Comparison of ENCODE assay signal across 12 mouse cellular contexts in genomic region chr10:62425081-62425871, GRCm38 (mm10). TPM values are rescaled to one million over a fixed set of nuclear protein-coding genes. Genes with fewer than 3 reads are reported as not detected.
DNase-seq lines count a peak whose midpoint lies in the region; ATAC-seq and TF ChIP-seq lines count a peak whose summit lies in the region.
"Had no signal": no experiment of that assay in that cellular context is flagged by ENCODE, and none has a peak within 500 bp of the region (broad histone marks: within the 10 kb centered on the region; RNA-seq: fewer than 3 reads in every experiment).

No protein-coding gene starts in this region.

- no peak overlapping the region for H3K27ac ChIP-seq in heart, embryonic 12.5 days (ENCODE audit: poor library complexity, severe bottlenecking)
- H3K27ac ChIP-seq in midbrain, embryonic 13.5 days, result no peak overlapping the region
- H3K27ac ChIP-seq in midbrain, embryonic 11.5 days (ENCODE audit: low read depth, low read length), result no peak overlapping the region
- H3K27ac ChIP-seq in stomach, embryonic 15.5 days, result peak overlapping the region; percentile 49
- H3K27ac ChIP-seq in gastrocnemius, adult 2 months, result no peak overlapping the region

- H3K4me1 ChIP-seq in heart, embryonic 12.5 days (replicated peaks), result peaks cover 25% of the 10 kb centered on the region
- H3K4me1 ChIP-seq in midbrain, embryonic 13.5 days (replicated peaks), result no peaks in the 10 kb centered on the region
- no peaks in the 10 kb centered on the region for H3K4me1 ChIP-seq in midbrain, embryonic 11.5 days (ENCODE audit: control insufficient read depth, insufficient read depth, low read length)
- peaks cover 14% of the 10 kb centered on the region; the same call in 1 of the 2 replicates for H3K4me1 ChIP-seq in stomach, embryonic 15.5 days

- H3K9me3 ChIP-seq in heart, embryonic 12.5 days (replicated peaks), result no peaks in the 10 kb centered on the region
- H3K9me3 ChIP-seq in midbrain, embryonic 13.5 days, result no peaks in the 10 kb centered on the region
- no peaks in the 10 kb centered on the region for H3K9me3 ChIP-seq in midbrain, embryonic 11.5 days (ENCODE audit: control insufficient read depth, low read length)
- no peaks in the 10 kb centered on the region for H3K9me3 ChIP-seq in stomach, embryonic 15.5 days
- H3K9me3 ChIP-seq: G1E had no signal

- intact Hi-C loops in gastrocnemius, adult 2 months (cut with DNase I), result no loop called here

- H3K36me3 ChIP-seq in heart, embryonic 12.5 days, result peaks cover 27% of the 10 kb centered on the region
- peaks cover 27% of the 10 kb centered on the region for H3K36me3 ChIP-seq in midbrain, embryonic 13.5 days
- H3K36me3 ChIP-seq in midbrain, embryonic 11.5 days (ENCODE audit: control insufficient read depth, insufficient read depth, low read length), result peaks cover 4% of the 10 kb centered on the region
- H3K36me3 ChIP-seq in stomach, embryonic 15.5 days, result peaks cover 23% of the 10 kb centered on the region

- H3K4me3 ChIP-seq in heart, embryonic 12.5 days, result no peak overlapping the region
- H3K4me3 ChIP-seq in midbrain, embryonic 13.5 days (replicated peaks), result no peak overlapping the region
- H3K4me3 ChIP-seq in midbrain, embryonic 11.5 days (ENCODE audit: low read depth, low read length), result no peak overlapping the region
- no peak overlapping the region for H3K4me3 ChIP-seq in stomach, embryonic 15.5 days (replicated peaks)
- H3K4me3 ChIP-seq in gastrocnemius, adult 2 months, result no peak overlapping the region

- DNase-seq in heart, postnatal 4 days, result no peak
- no peak for DNase-seq in midbrain, embryonic 11.5 days (ENCODE audit: low spot score, missing footprints)
- DNase-seq in kidney, postnatal 14 days, result peak; percentile 18
- no peak for DNase-seq in cerebellum, postnatal 4 days (ENCODE audit: low spot score in 2 of 2)
- DNase-seq in gastrocnemius, adult 2 months, result no peak
- DNase-seq: adrenal gland, postnatal 14 days; cerebellum, adult 11 months had no signal

- no peaks in the 10 kb centered on the region for H3K27me3 ChIP-seq in heart, embryonic 12.5 days (replicated peaks)
- no peaks in the 10 kb centered on the region for H3K27me3 ChIP-seq in midbrain, embryonic 13.5 days
- H3K27me3 ChIP-seq in midbrain, embryonic 11.5 days (ENCODE audit: control insufficient read depth, insufficient read depth, low read length), result no peaks in the 10 kb centered on the region
- no peaks in the 10 kb centered on the region for H3K27me3 ChIP-seq in stomach, embryonic 15.5 days (replicated peaks)

- H3K9ac ChIP-seq in heart, embryonic 12.5 days, result peak overlapping the region; percentile 4; the same call in 1 of the 2 replicates
- H3K9ac ChIP-seq in midbrain, embryonic 13.5 days (replicated peaks), result no peak overlapping the region
- no peak overlapping the region for H3K9ac ChIP-seq in midbrain, embryonic 11.5 days (ENCODE audit: low read length)
- no peak overlapping the region for H3K9ac ChIP-seq in stomach, embryonic 15.5 days

- no peak for ATAC-seq in heart, embryonic 12.5 days (ENCODE audit: insufficient number of reproducible peaks, low FRiP score)
- ATAC-seq in midbrain, embryonic 13.5 days, result 0 out of 2 replicates have a peak, but pooled peaks have one; percentile 30
- no peak for ATAC-seq in midbrain, embryonic 11.5 days (ENCODE audit: low FRiP score)
- ATAC-seq in stomach, embryonic 15.5 days (ENCODE audit: insufficient read depth, low FRiP score, low read depth), result peak; percentile 54; the same call in 1 of the 2 replicates

- WGBS in heart, embryonic 12.5 days, result 43% methylated on average over 9 of the region's 9 CpGs
- 48% methylated on average over 9 of the region's 9 CpGs for WGBS in midbrain, embryonic 13.5 days
- WGBS in midbrain, embryonic 11.5 days, result 47% methylated on average over 9 of the region's 9 CpGs
- WGBS in stomach, embryonic 15.5 days, result 29% methylated on average over 9 of the region's 9 CpGs

- H3K4me2 ChIP-seq in heart, embryonic 12.5 days, result no peak overlapping the region
- H3K4me2 ChIP-seq in midbrain, embryonic 13.5 days (replicated peaks), result no peak overlapping the region
- no peak overlapping the region for H3K4me2 ChIP-seq in midbrain, embryonic 11.5 days
- no peak overlapping the region for H3K4me2 ChIP-seq in stomach, embryonic 15.5 days

- no peak for TF ChIP-seq CTCF in gastrocnemius, adult 2 months (IDR thresholded peaks at IDR 0.05)

RNA-seq across cellular contexts. Expression of gene Hkdc1, which starts 3.0 kb away (rescaled TPM):
- polyA plus RNA-seq in heart, embryonic 12.5 days (2016; fragmentation: Nextera tagmentation; extraction: Ambion mirVana), result 0.22 and 0.26 TPM in 2 replicates
- total RNA-seq in heart, postnatal 4 days (2021), result not detected
- polyA plus RNA-seq in midbrain, embryonic 13.5 days (2015; fragmentation: Nextera tagmentation; extraction: Ambion mirVana), result 0.13 and 0.14 TPM in 2 replicates
- polyA plus RNA-seq in midbrain, embryonic 11.5 days (2014; fragmentation: Nextera tagmentation; extraction: Ambion mirVana), result 0.07 and 0.11 TPM in 2 replicates
- 12.8 and 18.8 TPM in 2 replicates for polyA plus RNA-seq in stomach, embryonic 15.5 days (2015; fragmentation: Nextera tagmentation; extraction: Ambion mirVana)
- total RNA-seq in gastrocnemius, adult 2 months (2021), result not detected
- total RNA-seq: adrenal gland, postnatal 14 days had no signal
- polyA plus RNA-seq: G1E had no signal

RNA-seq across cellular contexts. Expression of gene 4930507D05Rik, which starts 24.0 kb away (rescaled TPM):
- polyA plus RNA-seq in heart, embryonic 12.5 days (2016; fragmentation: Nextera tagmentation; extraction: Ambion mirVana), result 0.63 and 0.69 TPM in 2 replicates
- total RNA-seq in heart, postnatal 4 days (2021), result under 1 TPM; 0.36 to 0.62 TPM
- polyA plus RNA-seq in midbrain, embryonic 13.5 days (2015; fragmentation: Nextera tagmentation; extraction: Ambion mirVana), result 1.2 and 1.4 TPM in 2 replicates
- 1.2 and 1.7 TPM in 2 replicates for polyA plus RNA-seq in midbrain, embryonic 11.5 days (2014; fragmentation: Nextera tagmentation; extraction: Ambion mirVana)
- polyA plus RNA-seq in stomach, embryonic 15.5 days (2015; fragmentation: Nextera tagmentation; extraction: Ambion mirVana), result 0.43 and 0.54 TPM in 2 replicates
- total RNA-seq in gastrocnemius, adult 2 months (2021), result under 1 TPM; 0.11 to 0.13 TPM
- polyA plus RNA-seq: spleen, adult 2 months had no signal

RNA-seq across cellular contexts. Expression of gene Supv3l1, which starts 24.3 kb away (rescaled TPM):
- polyA plus RNA-seq in heart, embryonic 12.5 days (2016; fragmentation: Nextera tagmentation; extraction: Ambion mirVana), result 29.0 and 30.3 TPM in 2 replicates
- 10 to 100 TPM; 39.2 to 40.7 TPM for total RNA-seq in heart, postnatal 4 days (2021)
- polyA plus RNA-seq in midbrain, embryonic 13.5 days (2015; fragmentation: Nextera tagmentation; extraction: Ambion mirVana), result 23.3 and 23.6 TPM in 2 replicates
- polyA plus RNA-seq in midbrain, embryonic 11.5 days (2014; fragmentation: Nextera tagmentation; extraction: Ambion mirVana), result 29.1 and 31.6 TPM in 2 replicates
- 24.0 and 29.4 TPM in 2 replicates for polyA plus RNA-seq in stomach, embryonic 15.5 days (2015; fragmentation: Nextera tagmentation; extraction: Ambion mirVana)
- total RNA-seq in gastrocnemius, adult 2 months (2021), result 10 to 100 TPM; 14.5 to 21.4 TPM

RNA-seq across cellular contexts. Expression of gene Hk1, which starts 45.6 kb away (rescaled TPM):
- polyA plus RNA-seq in heart, embryonic 12.5 days (2016; fragmentation: Nextera tagmentation; extraction: Ambion mirVana), result 215 and 227 TPM in 2 replicates
- total RNA-seq in heart, postnatal 4 days (2021), result 100 to 1,000 TPM; 235 to 242 TPM
- 70.0 and 72.9 TPM in 2 replicates for polyA plus RNA-seq in midbrain, embryonic 13.5 days (2015; fragmentation: Nextera tagmentation; extraction: Ambion mirVana)
- polyA plus RNA-seq in midbrain, embryonic 11.5 days (2014; fragmentation: Nextera tagmentation; extraction: Ambion mirVana), result 19.3 and 23.4 TPM in 2 replicates
- 43.2 and 45.8 TPM in 2 replicates for polyA plus RNA-seq in stomach, embryonic 15.5 days (2015; fragmentation: Nextera tagmentation; extraction: Ambion mirVana)
- total RNA-seq in gastrocnemius, adult 2 months (2021), result 1 to 10 TPM; 6.2 to 8.7 TPM

Comparison
In these comparisons a context has a peak if more than half of its experiments do, and no peak if none do; other contexts are left out.
1. ATAC-seq: peak in midbrain, embryonic 13.5 days (single experiment) and stomach, embryonic 15.5 days (single experiment); none in heart, embryonic 12.5 days (single experiment) and midbrain, embryonic 11.5 days (single experiment).
2. RNA of gene Hkdc1, which starts 3.0 kb away (polyA plus RNA-seq): 12.8 to 18.8 TPM in stomach, embryonic 15.5 days; 0.22 to 0.26 TPM in heart, embryonic 12.5 days, 0.13 to 0.14 TPM in midbrain, embryonic 13.5 days and 0.07 to 0.11 TPM in midbrain, embryonic 11.5 days; every median in the first group is over 10 times any median in the second.